Mouse (Mus musculus): ENCODE data around the gene Bmp6.

Bmp6 gene

GRCm38 (mm10) chr13:38544769-38545445, 200.0 kb downstream of the Bmp6 start:
- DNase-seq (ENCODE audit: low spot score), result no peak

DNA sequence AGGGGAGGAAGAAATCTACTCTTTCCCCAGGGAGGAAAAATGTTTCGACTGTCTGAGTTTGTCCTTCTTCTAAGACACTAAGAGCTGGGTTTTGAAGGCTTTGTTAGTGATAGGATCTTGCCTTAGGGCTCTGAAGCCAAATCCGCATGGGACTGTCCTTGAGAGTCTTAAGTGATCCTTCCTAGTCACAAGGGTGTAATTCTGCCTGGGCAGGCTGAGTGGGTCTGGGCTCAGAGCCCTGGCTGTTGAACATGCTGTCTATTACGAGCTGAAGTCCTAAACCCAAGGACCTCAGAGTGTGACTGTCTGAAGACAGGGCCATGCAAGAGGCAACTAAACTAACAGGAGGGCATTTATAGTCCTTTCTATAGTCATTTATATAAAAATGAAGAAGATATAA, 200.6 kb downstream of the Bmp6 start:
- DNase-seq (ENCODE audit: low spot score), result no peak

DNA sequence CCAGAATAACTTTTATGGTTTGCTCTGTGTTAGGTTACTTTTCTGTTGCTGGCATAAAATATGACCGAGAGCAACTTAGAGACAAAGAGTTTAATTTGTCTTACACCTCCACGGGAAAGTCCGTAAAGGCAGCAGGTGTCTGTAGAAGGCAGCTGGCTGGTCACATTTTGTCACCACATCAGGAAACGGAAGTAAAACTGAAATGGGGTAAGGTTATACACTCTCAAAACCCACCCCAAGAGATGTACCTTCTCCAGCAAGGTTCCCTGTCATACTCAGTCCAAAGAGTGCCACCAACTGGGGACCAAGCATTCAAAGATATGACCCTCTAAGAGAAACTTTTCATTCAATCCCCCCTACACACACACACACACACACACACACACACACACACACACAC, 201.8 kb downstream of the Bmp6 start:
- DNase-seq (ENCODE audit: low spot score), result no peak

DNA sequence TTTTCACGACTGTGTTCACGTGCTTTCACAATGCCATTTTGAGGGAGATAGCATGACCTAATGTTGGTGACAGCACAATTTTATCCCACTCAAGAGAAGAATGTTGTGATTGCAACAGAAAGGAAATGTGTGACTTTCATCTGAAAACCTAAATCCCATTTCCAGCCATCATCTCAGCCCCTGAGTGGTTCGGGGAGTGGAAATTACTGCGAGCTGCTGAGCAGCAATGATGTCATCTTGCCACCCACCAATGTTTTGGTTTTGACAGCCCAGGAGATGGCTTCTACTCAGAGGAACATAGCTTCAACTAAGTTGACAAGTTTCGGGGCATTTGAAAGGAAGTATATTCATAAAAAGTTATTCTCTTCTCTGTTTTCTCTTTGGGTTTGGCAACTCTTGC, 202.8 kb downstream of the Bmp6 start:
- DNase-seq (ENCODE audit: low spot score), result no peak

DNA sequence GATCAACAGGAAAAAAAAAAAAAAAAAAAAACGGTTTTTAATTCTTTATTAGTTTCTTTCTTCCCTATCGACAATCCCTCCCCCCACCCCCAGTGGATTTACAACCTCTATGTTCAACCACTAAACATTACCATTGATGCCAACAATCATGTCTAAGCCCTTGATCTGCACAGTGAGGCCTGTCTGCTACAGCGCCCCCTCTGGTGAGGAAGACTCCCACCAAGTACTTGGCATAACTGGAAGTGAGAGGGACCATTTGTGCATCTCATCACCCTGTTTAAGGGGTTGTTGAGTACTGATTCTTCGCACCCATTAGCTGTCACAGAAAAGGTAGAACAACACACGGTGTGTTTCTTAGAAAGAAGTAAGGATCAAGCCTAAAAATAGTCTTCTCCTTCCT, 203.8 kb downstream of the Bmp6 start:
- no peak for DNase-seq (ENCODE audit: low spot score)
